Mouse (Mus musculus) lung, embryonic 15.5 days (tissue): ENCODE data around the gene Fads2. TPM values are rescaled to one million over a fixed set of nuclear protein-coding genes. Genes with fewer than 3 reads are reported as not detected.
A peak's percentile ranks its signal among the peaks of the same experiment; 100 is the strongest.

Experiments
- ATAC-seq: fragments of 200-750 bp; cut with Nextera tagmentation; 2 replicates; pipeline ENCODE4 v1.8.0; 2017; ENCODE audit warnings: moderate number of reproducible peaks, borderline replicate concordance; ENCODE audit not compliant: low FRiP score, low TSS enrichment; ENCODE audit errors: extremely low read depth
- H3K27ac ChIP-seq: fragments of 300-500 bp; sonication (generic); 2 replicates; pipeline ENCODE4 v1.5.1; 2015; ENCODE audit warnings: moderate library complexity, mild to moderate bottlenecking, inconsistent platforms
- H3K27me3 ChIP-seq: fragments of 300-500 bp; sonication (generic); 2 replicates; pipeline ENCODE4 v1.6.1; 2015; ENCODE audit warnings: inconsistent platforms
- H3K36me3 ChIP-seq: fragments of 300-500 bp; sonication (generic); 2 replicates; pipeline ENCODE4 v1.6.1; 2015; ENCODE audit warnings: inconsistent platforms
- H3K4me1 ChIP-seq: fragments of 300-500 bp; sonication (generic); 2 replicates; pipeline ENCODE4 v1.6.1; 2015; ENCODE audit warnings: inconsistent platforms
- H3K4me2 ChIP-seq: fragments of 300-500 bp; sonication (generic); 2 replicates; pipeline ENCODE4 v1.6.1; 2015; ENCODE audit warnings: inconsistent platforms, mild to moderate bottlenecking, moderate library complexity
- H3K4me3 ChIP-seq: fragments of 300-500 bp; sonication (generic); 2 replicates; pipeline ENCODE4 v1.5.1; 2015; ENCODE audit warnings: mild to moderate bottlenecking, inconsistent platforms
- H3K9ac ChIP-seq: fragments of 300-500 bp; sonication (generic); 2 replicates; pipeline ENCODE4 v1.6.1; 2015; ENCODE audit warnings: inconsistent platforms
- H3K9me3 ChIP-seq: fragments of 300-500 bp; sonication (generic); 2 replicates; pipeline ENCODE4 v1.6.1; 2016; ENCODE audit warnings: inconsistent platforms
- WGBS: fragments of 180-500 bp; shearing (Covaris S2); methylation state at CpG from one replicate; pipeline ENCODE4 v1.1.7; 2015; 5-methylcytosine and 5-hydroxymethylcytosine counted together
- polyA plus RNA-seq: library from polyadenylated mRNA; unstranded; fragments of >200 nt; fragmentation: Nextera tagmentation; extraction: Ambion mirVana; gene quantifications from 2 replicates; pipeline ENCODE4 v1.2.1, GENCODE M21; 2015

Gene Fads2
- polyA plus RNA-seq, 1 experiment from 2014 or later: 99.3 TPM

DNA sequence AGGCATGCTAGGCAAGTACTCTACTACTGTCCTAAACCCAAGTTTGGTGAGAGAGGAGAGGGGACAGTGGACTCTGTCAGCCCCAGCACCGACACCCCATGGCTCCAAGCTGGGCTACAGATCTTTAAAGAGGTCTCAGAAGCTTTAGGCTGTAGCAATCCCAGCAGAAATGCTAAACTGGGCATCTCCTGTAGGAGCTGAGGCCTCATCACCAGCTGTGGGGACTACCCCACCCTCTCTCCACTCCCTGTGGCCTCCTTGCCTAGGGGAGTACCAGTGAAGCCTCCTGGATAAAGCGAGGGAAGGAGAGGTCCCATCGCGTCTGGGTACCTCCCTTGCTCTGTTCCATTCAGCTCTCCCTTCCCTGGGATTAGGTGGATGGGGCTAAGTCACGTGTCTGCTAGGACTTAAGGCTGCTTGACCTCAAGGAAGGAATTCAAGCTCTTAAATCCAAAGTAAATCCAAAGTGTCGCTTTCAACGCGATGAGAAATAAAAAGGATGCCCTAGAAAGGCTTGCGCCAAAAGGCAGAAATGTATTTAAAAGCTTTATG, 42.6 kb downstream of the Fads2 start:
- Histone ChIP-seq H3K4me1 (peaks cover 73% of the 10 kb centered on the region), H3K36me3 (peaks cover 62% of the 10 kb centered on the region), H3K4me3 (no peak overlapping the region), H3K27me3 (no peaks in the 10 kb centered on the region), H3K4me2 (no peak overlapping the region), H3K9ac (no peak overlapping the region), H3K27ac (peak overlapping the region; percentile 81), H3K9me3 (no peaks in the 10 kb centered on the region)
- ATAC-seq: no peak
- WGBS: 59% methylated on average over 9 of the region's 9 CpGs

DNA sequence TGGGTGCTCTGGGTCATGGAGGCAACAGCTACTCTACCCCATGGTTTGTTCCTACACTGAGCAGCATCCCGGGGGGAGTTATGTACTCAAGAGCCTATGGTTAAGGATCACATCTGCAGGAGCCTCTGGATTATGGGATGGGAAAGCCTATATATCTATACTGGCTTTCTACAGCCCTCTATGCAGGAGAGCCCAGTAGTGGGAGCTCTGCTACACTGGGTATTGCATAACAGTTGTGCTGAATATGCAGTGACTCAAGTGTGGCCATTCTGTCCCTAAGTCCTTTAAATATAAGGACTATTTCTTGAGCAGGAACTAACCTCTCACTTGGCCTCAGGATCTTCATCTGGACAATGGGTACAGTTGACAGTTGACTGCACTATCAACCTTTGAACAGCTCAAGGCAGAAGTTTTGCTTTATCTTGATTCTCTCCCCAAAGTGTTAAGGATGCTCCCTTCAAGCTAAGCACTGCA, 43.2 kb downstream of the Fads2 start:
- Histone ChIP-seq H3K27ac (peak overlapping the region; percentile 81; the same call in 1 of the 2 replicates), H3K4me2 (no peak overlapping the region), H3K9me3 (no peaks in the 10 kb centered on the region), H3K4me3 (no peak overlapping the region), H3K27me3 (no peaks in the 10 kb centered on the region), H3K4me1 (peaks cover 72% of the 10 kb centered on the region), H3K36me3 (peaks cover 67% of the 10 kb centered on the region), H3K9ac (no peak overlapping the region)
- 73% methylated on average over 1 of the region's 1 CpGs for WGBS
- no peak for ATAC-seq

DNA sequence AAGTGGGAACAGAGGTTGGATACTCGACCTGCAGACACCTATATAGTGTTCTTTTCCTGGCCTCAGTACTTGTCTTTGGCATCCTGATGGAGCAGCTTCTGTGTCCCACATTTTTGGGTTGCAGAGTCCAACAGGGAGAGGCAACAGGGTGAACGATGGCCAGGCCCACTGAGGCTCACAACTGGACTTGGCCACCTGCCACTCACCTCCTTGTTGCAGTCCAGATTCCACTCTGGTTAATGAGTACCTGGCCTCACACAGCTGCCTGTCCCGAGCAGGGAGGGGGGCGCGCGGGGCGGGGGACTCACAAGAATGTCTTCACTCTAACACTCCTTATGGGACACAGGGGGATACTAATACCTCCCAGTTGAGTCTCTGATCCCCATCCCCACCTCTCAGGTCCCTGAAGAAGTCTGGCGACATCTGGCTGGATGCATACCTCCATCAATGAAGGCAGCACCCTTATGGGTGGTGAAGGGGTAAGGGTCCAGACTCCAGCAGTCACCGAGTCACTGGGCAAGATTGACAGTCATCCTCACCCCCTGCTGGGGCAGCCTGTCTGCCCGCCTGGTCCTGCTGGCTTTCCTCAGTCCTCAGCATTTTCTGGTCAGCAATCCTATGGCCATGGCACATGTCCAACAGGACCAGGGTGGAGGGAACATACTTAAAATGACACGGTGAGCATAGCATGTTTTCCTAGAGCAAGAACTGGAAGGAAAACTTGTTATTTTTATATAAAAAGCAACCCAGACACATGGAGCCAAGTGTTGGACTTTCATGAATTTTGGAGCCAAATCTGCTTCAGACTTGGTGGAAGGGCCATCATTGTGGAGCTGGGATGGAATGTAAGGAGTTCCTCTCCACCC, 43.8 kb downstream of the Fads2 start:
- no peak for ATAC-seq
- H3K27ac ChIP-seq: peak overlapping the region; percentile 81

DNA sequence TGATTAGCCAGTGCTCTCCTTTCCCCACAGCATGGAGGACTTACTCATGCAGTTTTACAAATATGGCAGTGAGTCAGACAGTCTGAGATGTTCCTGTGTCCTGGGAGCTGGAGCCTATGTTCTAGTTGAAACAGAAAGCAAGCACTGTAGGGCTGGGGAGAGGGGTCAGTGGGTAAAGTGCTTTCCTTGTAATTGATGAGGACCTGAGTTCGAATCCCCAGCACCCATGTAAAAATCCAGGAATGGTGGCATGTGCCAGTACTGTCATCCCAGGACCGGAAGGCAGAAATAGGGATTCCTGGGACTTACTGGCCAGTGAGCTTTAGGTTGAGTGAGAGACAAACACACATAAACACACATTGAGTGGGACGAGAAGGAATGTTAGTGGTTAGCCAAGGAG, 44.9 kb downstream of the Fads2 start:
- H3K27ac ChIP-seq: peak overlapping the region; percentile 81
- 76% methylated on average over 3 of the region's 3 CpGs for WGBS
- H3K27me3 ChIP-seq: no peaks in the 10 kb centered on the region
- H3K9me3 ChIP-seq: no peaks in the 10 kb centered on the region
- H3K4me1 ChIP-seq: peaks cover 72% of the 10 kb centered on the region
- no peak for ATAC-seq
- H3K9ac ChIP-seq: no peak overlapping the region
- peaks cover 68% of the 10 kb centered on the region for H3K36me3 ChIP-seq
- no peak overlapping the region for H3K4me3 ChIP-seq
- H3K4me2 ChIP-seq: no peak overlapping the region

More for the DNA sequence above, 43.8 kb downstream of the Fads2 start:
- H3K4me3 ChIP-seq: no peak overlapping the region
- H3K27me3 ChIP-seq: no peaks in the 10 kb centered on the region
- H3K4me1 ChIP-seq: peaks cover 72% of the 10 kb centered on the region
- peaks cover 74% of the 10 kb centered on the region for H3K36me3 ChIP-seq
- H3K4me2 ChIP-seq: no peak overlapping the region
- H3K9me3 ChIP-seq: no peaks in the 10 kb centered on the region
- 47% methylated on average over 11 of the region's 11 CpGs for WGBS
- H3K9ac ChIP-seq: no peak overlapping the region

DNA sequence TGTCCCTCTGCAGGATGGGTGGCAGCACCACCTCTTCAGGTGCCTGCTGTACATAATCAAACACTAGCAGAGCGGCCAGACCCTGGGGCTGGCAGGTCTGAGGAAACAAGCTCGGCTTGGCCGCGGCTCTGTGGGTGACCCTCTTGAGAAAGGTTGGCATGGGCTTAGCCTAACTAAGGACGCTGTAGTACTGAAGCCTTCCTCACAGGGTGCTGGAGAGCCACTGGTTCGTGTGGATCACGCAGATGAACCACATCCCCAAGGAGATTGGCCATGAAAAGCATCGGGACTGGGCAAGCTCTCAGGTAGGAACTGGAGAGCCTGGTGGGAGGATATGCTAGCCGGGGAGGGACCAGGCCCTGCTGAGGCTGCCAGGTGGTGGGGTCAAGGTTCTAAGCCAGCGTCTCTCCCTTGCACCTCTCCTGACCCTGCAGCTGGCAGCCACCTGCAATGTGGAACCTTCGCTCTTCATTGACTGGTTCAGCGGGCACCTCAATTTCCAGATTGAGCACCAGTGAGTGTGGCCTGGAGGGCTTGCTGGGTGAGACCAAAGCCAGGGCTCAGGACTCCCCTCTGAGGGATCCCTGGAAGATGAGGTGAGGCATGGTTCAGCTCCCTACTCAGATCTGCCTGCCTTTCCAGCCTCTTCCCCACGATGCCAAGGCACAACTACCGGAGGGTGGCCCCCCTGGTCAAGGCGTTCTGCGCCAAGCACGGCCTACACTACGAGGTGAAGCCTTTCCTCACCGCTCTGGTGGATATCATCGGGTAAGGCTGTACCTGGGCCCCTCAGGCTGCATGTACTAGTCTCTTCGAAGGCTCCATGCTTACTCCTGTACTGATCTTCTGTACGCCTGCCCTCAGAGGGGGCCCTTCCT, 45.5 kb downstream of the Fads2 start:
- ATAC-seq: no peak
- Histone ChIP-seq H3K27me3 (no peaks in the 10 kb centered on the region), H3K9me3 (no peaks in the 10 kb centered on the region), H3K36me3 (peaks cover 66% of the 10 kb centered on the region), H3K9ac (no peak overlapping the region), H3K4me2 (no peak overlapping the region), H3K4me1 (peaks cover 68% of the 10 kb centered on the region), H3K4me3 (no peak overlapping the region), H3K27ac (peak overlapping the region; percentile 81)
- WGBS: 79% methylated on average over 22 of the region's 22 CpGs

DNA sequence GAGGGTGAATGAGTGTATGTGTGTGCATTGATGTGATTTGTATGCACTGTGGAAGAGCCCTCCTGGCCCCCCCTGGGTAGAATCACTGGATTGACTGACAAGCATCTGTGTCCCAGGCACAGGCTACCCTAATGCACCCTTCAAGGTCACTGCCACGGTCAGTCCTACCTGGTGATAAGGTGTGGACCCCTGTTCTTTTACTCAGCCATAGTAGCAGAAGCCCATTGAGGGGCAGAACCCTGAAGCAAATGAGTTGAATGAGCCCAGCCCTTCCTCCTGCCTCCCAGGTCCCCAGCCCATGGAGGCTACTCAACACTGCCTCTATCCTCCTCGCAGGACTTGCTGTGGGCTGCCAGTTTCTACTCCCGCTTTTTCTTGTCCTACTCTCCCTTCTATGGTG, 46.3 kb downstream of the Fads2 start:
- Histone ChIP-seq H3K4me2 (no peak overlapping the region), H3K27me3 (no peaks in the 10 kb centered on the region), H3K4me3 (no peak overlapping the region), H3K4me1 (peaks cover 65% of the 10 kb centered on the region), H3K27ac (peak overlapping the region; percentile 81), H3K9ac (no peak overlapping the region), H3K9me3 (no peaks in the 10 kb centered on the region), H3K36me3 (peaks cover 66% of the 10 kb centered on the region)
- 74% methylated on average over 3 of the region's 3 CpGs for WGBS
- ATAC-seq: no peak

DNA sequence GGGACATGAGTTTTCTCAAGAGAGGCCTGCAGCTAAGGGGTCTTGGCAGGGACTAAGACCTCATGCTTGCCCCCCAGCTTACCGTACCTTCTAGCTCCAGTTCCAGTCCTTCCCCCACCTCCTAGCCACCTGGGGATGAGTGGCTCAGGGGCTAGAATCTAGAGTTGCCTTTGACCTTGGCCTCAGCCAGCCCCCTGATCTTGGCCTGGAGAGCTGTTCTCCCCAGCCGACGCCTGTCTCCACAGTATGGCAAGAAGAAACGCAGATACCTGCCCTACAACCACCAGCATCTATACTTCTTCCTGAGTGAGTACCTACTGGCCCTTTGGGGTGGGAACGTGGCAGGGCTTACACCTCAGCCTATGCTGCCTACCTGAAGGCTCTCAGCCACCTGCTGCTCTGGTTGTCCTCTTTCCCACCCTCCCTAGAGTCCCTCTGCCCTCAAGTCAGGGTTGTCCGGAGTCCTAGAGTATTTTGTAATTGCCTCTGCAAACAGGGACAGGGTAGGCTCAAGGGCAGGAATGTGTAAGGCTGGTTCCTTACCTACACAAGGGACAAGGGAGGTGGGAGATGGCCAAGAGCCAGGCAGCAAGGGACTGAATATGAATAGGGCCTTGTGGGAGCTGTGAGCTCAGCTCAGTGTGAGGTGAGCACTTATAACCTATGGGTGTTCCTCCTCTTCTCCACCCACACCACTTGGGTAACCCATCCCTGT, 47.0 kb downstream of the Fads2 start:
- peak overlapping the region; percentile 81 for H3K27ac ChIP-seq
- H3K4me2 ChIP-seq: no peak overlapping the region

DNA sequence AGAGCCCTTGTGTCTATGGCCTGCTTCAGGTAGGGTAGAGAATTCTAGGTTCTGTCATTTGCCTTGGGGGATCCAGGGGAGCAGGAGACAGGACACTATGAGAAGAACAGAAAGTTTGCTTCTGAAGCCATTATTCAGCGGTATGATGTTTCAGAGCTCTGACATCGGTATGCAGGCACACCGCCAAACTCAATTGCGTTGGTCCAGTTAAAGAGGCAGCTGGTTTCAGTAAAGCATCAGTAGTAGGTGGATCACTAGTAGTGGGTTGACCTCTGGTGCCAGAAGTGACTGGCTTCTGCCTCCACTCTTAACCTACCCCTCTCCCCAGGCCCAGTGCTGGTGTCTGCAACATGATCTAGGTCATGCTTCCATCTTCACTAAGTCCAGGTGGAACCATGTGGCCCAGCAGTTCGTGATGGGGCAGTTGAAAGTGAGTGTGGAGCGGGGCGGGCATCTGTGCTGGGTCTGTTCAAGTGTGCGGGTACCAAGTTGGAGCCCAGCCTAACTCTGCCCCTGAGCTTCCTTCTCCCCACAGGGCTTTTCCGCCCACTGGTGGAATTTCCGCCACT, 47.8 kb downstream of the Fads2 start:
- 86% methylated on average over 10 of the region's 10 CpGs for WGBS
- no peak overlapping the region for H3K9ac ChIP-seq
- no peak overlapping the region for H3K4me3 ChIP-seq
- no peak for ATAC-seq
- peaks cover 65% of the 10 kb centered on the region for H3K4me1 ChIP-seq
- peaks cover 62% of the 10 kb centered on the region for H3K36me3 ChIP-seq
- H3K9me3 ChIP-seq: no peaks in the 10 kb centered on the region
- no peak overlapping the region for H3K4me2 ChIP-seq
- H3K27me3 ChIP-seq: no peaks in the 10 kb centered on the region
- H3K27ac ChIP-seq: peak overlapping the region; percentile 81

More for the DNA sequence above, 47.0 kb downstream of the Fads2 start:
- no peak overlapping the region for H3K4me3 ChIP-seq
- peaks cover 66% of the 10 kb centered on the region for H3K36me3 ChIP-seq
- H3K27me3 ChIP-seq: no peaks in the 10 kb centered on the region
- H3K9me3 ChIP-seq: no peaks in the 10 kb centered on the region
- no peak overlapping the region for H3K9ac ChIP-seq
- H3K4me1 ChIP-seq: peaks cover 64% of the 10 kb centered on the region
- WGBS: 69% methylated on average over 6 of the region's 6 CpGs
- peak; percentile 66 for ATAC-seq

DNA sequence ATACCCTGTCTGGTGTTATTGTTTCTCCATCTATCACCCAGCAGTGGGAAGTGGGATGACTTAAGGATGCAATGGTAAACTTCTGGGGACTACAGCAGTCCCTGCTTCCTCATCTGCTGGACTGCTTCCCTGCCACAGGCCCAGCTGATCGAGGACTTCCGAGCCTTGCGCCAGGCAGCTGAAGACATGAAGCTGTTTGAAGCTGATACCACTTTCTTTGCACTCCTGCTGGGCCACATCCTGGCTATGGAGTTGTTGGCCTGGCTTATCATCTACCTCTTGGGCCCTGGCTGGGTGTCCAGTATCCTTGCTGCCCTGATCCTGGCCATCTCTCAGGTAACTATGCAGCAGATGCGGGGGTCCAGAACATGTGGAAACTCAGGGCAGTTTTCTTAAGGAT, 48.8 kb downstream of the Fads2 start:
- no peak overlapping the region for H3K27ac ChIP-seq
- H3K36me3 ChIP-seq: peaks cover 51% of the 10 kb centered on the region
- H3K4me1 ChIP-seq: peaks cover 59% of the 10 kb centered on the region
- WGBS: 84% methylated on average over 4 of the region's 4 CpGs
- no peak overlapping the region for H3K4me2 ChIP-seq
- ATAC-seq: no peak
- H3K9ac ChIP-seq: no peak overlapping the region
- no peak overlapping the region for H3K4me3 ChIP-seq
- no peaks in the 10 kb centered on the region for H3K27me3 ChIP-seq
- no peaks in the 10 kb centered on the region for H3K9me3 ChIP-seq

DNA sequence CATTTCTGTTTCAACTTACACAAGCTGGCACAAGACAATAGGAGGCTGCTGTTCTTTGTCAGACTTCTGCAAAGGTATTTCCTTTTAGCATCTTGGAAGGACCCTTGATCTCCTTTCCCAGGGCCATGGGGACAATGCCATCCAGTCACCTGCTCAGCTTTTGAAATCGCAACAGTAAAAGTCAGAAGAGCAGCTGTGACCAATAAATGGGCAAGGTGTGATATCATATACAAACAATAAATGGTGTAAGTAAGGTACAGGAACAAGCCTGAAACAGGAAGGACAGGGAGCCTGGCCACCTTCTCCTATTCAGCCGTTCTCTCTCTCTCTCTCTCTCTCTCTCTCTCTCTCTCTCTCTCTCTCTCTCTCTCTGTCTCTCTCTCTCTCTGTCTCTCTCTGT, 51.1 kb downstream of the Fads2 start:
- 27% methylated on average over 2 of the region's 2 CpGs for WGBS
- no peak overlapping the region for H3K27ac ChIP-seq
- no peak overlapping the region for H3K4me3 ChIP-seq
- no peak for ATAC-seq
- H3K9ac ChIP-seq: no peak overlapping the region
- peaks cover 59% of the 10 kb centered on the region for H3K4me1 ChIP-seq
- peaks cover 29% of the 10 kb centered on the region for H3K36me3 ChIP-seq
- H3K4me2 ChIP-seq: no peak overlapping the region
- no peaks in the 10 kb centered on the region for H3K9me3 ChIP-seq
- H3K27me3 ChIP-seq: no peaks in the 10 kb centered on the region

DNA sequence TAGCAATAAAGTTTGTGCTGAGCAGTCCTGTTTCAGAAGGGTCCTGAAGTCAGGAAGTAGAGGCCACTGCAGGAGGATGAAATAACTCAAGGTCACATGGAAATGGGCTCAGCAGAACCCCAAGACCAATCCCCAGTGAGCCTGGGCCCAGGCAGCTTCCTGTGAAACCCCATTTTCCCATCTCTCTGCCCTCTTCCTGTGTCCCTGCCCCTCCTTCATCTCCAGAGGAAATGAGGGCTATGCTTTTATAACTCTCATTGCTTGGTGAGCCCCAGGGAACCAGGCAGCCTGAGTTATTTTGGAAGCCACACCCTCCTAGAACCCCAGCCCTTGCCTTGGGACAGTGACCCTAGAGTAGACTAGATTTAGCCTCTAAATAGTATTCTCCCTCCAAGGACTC, 52.0 kb downstream of the Fads2 start:
- H3K4me1 ChIP-seq: peaks cover 57% of the 10 kb centered on the region
- H3K4me3 ChIP-seq: no peak overlapping the region
- H3K9me3 ChIP-seq: no peaks in the 10 kb centered on the region
- H3K36me3 ChIP-seq: peaks cover 22% of the 10 kb centered on the region
- H3K9ac ChIP-seq: no peak overlapping the region
- ATAC-seq: no peak
- H3K27me3 ChIP-seq: no peaks in the 10 kb centered on the region
- 0 out of 2 replicates have a peak overlapping the region, but pooled peaks have one; percentile 3 for H3K27ac ChIP-seq
- H3K4me2 ChIP-seq: no peak overlapping the region
